Mouse (Mus musculus): Measurements from ENCODE around the gene March5.
"Not testable (repeated sequence)": the region's sequence is repeated elsewhere in the genome, so short reads cannot be mapped to it uniquely, and the experiment has no call there.

The March5 gene

DNA sequence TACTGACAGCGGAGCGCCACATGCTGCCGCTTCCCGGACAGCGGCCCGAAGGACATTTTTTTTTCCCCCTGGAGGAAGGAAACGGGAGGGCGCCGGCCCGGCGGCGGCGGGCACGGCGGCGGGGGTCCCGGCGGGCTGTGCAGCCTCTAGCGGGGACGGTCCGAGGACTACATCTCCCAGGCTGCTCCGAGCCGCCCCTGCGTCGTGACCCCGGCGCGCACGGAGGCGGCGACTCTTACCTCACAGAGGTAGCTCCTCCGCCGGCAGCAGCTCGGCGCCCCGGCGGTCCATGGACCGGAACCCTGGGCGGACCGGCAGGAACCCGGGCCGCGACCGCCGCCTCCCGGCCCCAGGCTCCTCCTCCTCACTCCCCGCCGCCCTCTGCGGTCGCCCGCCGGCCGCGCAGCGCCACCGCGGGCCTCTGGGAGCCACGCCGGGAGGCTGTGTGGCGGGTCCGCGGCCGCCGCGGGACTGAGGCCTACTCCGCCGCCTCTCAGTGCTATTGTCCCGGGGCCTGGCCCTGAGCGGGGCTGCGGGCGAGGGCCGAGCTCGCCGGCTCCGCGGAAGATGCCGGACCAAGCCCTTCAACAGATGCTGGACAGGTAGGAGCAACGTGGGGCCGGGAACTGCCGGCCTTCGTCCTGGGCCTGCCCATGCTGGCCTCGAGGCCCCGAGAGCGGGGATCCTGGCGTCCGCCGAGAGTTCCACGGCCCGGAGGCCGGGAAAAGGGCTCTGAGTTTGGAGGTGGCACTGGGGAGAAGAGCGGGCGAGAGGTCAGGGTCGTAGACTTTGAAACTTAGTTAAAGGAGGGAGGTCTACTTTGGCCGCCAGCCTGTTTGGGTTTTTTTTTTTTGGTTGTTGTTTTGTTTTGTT, at the start of gene March5:
March5 (plus strand) TSS at position 241 of the 873 bp plus-strand sequence.
- peak; percentile 91 for DNase-seq

DNA sequence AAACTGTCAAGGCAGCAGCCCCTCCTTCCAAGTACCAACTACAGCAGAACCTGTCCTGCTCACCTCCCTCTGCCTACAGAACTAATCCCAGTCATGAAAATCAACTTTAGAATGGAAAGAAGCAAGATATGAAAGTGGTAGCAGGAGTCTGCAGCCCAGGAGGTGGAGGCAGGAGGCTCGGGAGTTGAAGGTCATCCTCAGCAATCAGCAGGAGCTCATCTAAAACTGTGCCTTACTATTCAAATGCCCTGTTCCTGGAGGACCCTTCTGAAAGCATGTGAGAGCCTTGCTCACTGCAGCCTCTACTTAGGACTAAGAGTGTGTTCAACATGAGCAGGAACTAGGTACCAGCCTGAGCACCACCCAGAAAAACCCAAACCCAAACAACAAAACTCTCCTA, 35.2 kb upstream of the March5 start:
- DNase-seq, result no peak

DNA sequence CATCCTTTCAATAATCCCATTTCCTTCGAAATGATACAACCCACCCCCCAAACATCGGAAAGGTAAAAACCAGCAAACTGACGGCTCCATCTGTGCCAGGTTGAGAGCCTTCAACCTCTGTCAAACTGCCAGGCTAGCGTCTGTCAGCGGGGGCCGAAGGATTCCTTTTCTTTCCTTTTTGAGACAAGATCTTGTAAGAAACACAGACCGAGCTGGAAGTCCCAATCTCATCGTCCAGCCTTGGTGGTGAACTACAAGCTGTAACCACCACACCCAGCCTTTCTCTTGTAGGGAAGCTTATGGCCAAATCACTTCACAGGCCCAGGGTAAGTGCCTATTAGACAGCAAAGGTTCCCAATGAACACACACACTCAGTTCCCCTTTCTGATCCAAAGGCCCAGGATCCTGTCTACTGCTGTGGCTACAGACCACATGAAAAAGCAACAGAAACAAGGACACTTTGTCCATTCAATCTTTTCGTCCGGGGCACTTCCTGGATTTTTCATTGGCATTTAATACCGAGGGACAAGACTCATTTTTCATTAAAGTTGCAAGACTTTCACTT, 34.7 kb upstream of the March5 start:
- no peak for DNase-seq

DNA sequence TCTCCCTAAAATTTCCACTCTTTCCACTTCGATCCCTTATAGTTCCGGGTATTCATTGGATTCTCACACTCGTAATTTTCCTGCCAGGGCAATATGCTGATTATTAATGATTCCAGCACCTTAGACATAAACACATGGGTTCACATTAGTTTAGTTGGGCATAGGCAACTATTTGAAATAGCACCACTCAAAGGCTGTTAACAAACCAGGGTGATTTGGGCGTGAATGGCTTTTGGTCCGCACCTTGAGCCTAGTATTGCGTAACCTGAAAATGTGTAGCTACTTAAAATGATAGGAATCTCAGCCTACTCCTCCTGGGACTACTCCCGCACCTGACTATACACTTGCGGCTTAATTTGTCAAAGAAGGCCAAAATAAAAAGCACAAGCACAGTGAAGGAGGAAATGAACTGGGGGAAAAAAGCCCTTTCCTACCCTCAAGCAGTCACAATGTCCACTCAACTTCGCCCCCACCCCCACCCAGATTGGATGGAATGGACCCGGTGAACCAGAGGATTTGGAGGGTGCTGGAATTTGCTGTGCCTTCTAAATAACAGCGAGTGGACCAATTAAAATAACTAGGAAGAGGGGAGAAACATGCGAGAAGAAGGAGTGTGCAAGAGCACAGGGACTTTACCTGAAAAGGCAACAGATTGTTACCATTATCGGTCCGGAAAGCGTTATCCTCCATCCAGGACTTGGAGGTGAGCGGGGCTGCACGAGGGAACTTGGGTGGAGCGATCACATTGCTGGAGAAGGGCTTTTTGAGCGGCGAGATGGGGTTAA, 33.8 kb upstream of the March5 start:
- no peak for DNase-seq

DNA sequence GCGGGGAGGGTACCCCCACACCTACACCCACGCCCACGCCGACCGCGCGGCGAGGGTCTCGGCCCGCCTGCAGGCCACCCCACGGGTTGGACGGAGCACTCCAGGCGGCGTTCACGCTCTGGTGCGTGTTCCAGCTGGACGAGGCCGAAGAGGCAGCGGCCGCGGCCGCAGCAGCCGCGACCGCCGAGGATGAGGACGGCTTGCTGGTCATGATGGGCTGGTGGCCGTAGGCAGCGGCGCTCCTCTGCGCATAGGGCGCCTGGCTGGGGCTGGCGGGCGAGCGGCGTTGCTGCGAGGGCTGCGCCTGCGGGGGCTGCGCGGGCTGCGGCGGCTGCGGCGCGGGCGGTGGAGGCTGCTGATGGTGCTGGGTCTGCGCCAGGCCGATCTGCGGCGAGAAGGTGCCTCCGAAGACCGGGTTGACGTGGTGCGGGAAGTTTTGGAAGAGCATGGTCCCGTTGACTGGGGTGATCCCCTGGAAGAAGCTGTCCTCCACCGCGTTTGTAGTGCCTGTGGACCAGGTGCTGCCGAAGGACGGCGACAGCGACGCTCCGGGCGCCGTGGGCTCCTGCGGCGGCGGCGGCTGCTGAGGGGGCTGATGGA, 33.1 kb upstream of the March5 start:
- DNase-seq, result peak; percentile 54

DNA sequence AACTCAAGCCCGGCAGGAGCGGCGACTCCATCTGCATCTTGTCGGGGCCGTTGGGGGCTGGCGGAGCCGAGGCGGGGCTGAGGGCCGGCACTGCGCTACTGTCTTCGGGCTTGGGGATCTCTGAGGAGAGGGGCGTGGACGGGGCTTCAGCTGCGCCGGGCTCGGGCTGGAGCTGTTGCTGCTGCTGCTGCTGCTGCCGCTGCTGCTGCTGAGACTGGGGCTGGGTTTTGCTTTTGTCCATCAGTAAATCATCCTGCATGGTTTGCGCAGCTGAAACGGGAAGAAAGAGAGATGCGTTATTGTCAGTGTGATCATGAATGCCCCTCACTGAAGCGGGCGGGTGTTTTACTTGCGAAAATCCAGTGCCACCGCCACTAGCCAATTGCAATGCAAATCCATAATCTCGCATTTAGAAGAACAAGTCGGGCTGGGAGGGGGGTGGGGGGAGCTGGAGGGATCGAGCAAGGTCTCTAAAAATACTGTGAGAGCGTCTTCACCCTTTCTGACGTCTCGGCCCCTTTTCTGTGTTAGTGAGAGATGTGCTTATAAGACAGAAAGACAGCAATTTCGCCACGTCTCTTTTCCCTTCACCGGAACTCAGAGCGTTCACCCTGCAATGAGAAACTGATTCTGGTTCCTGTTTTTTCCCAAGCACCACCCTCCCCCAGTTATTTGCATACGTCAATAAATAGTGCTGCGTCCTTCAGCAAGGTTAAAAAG, 32.5 kb upstream of the March5 start:
- peak; percentile 71 for DNase-seq

DNA sequence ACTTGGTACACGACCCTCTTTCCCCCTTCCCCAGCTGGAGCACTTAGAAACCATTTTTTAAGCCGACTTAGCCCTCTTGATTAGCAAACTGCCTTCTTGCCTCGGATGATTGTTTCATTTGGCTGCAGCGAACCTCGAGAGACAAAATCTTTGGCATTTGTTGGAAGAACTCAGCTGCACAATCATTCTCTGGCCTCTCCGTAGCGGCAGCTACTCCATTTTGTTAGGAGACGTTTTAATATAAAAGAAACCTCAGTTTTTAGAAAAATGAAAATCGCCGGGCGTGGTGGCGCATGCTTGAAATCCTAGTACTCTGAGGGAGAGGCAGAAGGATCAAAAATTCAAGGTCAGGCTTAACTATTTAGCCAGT, 31.9 kb upstream of the March5 start:
- peak; percentile 20 for DNase-seq

DNA sequence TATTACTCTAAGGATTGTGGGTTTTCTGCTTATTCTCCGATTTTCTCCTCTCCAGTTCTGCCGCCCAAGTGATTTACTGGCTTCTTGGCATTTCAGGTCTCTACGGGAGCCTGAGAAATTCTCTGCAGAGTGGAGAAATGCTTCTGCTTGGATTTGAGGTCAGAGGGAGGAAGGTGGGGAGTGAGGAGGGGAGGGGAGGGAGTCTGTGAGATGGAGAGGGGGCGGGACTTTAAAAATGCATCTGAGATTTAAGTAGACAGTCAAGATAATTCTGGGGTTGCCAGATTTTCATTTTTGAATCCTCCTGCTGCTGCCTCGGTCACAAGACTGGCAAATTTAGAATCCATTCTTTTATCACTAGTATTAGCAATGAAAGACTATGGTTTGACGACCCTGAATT, 31.4 kb upstream of the March5 start:
- no peak for DNase-seq

DNA sequence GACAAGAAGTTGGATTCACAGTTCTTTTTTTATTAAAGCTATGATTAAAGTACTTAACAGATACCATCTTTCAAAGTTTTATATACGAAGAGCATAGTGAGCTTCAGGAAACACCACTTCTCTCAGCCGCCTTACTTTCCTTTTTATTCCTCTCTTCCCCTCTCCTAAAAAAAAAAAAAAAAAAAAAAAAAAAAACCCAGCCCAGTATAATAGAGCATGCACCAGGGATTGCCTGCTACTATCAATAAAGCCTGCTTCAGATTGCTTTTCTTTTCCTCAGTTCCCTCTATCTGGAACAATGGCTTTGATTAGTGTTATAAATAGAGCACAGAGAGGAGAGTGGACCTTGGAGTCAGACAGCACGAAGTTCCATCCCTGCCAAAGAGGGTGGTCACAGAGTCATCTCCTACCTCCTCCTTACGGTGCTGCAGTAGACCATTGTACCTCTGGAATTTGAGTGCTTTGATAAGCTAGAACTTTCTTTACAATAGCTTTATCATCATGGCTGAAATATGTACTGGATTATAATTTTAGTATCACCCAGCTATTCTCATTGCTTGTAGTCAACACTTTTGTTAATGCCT, 30.4 kb upstream of the March5 start:
- no peak for DNase-seq

DNA sequence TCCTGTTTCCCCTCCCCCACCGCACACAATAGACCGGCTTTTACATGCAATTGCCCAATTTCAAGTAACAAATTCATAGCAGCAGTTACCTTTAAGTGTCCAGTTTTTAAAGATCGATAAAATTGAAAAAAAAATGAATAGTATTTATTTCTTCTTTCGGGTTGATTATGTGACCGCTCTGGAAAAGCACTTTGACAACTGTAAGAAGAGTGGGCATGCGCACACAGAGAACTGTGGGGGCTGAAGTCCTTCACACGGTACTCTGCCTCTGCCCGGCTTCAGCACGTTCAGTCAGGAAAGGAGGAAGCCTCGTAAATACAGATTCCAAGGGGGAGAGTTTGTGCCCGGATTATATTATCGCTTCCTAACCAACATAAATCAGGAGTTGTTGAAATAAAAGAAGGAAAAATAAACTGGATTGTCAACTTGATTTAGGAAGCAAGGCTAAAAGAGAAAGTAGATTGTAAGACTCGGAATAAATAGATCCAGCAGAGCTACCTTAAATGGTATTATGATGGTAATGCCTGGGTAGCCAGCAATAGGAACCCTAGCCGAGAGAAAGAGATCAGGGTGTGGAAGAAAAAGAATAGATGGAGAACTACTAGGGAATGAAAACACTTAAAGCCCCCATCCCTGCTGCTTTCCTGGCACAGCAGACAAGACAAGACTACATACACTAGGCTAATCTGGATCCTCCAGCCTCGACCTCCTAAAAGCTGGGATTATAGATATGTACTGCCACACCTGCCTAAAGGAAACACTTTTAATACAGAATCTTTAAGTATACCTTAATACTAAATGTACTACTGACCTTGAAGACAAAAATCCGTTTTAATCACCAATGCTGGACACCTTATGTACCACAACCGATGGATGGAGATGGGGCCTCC, 29.3 kb upstream of the March5 start:
- DNase-seq, result peak; percentile 59

DNA sequence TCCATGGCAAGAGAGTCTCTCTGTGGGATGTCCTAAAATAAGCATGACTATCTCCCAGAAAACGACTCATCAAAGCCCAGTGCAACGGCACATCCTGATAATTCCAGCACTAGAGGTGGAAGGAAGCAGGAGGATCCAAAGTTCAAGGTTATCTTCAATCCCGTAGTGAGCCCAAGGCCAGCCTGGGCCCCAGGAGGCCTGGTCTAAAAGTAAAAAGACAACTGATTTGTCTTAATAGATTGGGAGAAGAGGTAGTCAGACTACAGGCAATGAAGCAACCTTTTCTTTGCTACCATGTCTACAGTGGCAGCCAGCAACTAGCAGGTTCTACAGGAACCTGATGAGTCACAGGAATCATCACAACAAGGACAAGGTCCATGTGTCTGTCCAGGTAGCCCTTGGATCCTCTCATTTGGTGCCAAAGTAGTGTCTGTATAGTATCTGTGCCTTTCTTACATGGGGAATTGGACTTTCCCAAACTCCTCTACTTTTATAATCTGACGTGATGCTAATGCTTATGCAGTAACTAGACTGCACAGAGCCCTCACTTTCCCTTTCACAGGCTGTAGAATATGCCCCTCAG, 18.9 kb upstream of the March5 start:
- DNase-seq, result no peak

DNA sequence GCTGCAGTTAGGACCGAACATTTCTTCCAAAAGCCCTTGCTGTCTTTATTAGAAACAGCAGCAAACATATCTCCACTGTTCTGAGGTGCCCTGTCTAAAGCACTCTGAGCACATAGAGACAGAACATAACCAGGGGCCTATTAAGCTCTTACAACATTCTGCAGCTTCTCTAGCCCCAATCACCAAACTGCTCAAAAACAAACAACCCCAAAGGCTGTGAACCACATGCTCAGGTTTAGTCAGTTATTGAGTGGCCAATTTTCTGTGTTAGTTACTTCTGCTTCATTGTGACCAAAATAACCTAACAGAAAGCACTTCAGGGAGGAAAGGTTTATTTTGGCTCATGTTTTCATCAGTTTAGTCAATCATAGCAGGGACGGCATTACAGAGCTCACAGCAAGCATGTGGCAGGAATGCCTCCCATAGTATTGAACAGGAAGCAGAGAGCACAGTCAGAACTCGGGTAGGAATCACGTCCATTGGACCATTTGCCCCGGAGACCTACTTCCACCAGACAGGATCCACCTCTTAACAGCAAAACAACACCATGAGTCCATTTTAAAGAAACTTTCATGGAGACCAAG, 14.8 kb upstream of the March5 start:
- no peak for DNase-seq

DNA sequence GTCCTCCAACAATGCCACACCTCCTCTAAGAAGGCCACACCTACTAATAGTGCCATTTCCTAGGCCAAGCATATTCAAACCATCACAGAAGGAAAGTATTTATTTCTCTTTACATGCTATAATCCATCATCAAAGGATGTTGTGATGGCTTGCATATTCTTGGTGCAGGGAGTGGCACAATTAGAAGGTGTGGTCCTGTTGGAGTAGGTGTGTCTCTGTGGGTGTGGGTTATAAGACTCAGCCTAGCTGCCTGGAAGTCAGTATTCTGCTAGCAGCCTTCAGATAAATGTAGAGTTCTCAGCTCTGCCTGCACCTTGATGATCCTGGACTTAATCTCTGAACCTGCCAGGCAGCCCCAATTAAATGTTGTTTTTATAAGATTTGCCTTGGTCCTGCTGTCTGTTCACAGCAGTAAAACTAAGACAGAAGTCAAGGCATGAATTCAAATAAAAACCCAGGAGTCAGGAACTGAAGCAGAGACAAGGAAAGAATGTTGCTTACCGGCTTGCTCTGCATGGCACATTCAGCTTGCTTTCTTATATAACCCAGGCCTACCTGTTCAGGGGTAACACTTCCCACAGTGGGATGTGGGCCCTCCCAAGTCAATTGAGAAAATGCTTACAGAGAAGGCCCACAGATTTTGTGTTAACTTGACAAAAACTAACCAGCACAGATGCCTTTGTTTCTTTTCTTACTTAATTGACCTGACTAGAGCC, 9.0 kb upstream of the March5 start:
- no peak for DNase-seq

DNA sequence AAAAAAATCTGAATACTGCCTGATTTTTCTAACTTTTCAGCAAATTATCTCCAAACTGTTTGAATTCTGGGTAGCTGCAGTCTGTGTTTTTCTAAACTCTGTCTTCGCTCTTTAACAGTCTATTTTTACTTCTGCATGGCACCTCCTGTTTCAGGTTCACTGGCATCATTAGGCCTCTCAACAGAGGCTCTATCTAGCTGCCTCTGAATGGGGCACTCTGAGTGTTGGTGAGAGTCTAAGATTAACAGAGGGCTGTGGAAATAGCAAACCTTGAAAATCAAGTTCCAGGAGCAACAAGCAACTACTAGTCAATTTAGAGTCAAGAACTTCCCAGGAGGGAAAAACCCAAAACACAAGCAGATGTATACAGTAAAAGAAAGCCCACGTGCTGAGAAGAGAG, 7.5 kb upstream of the March5 start:
- no peak for DNase-seq

DNA sequence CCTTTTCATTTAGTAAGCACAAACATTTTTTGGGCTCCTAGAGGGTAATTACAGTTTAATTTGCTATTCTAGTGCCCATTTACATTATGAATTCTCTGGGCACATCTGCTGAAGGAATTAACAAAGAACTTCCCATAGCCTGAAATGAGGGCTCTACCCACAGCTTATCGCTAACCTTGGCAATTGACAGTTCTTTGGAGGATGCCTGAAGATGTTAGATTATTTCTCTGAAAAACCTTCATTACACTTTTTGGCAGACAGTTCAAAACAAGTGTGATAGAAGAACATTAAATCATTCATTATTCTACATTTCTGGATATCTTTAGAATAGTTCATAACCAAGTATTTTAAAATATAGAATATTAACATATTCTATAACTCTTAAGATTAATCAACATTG, 4.0 kb upstream of the March5 start:
- DNase-seq, result no peak

DNA sequence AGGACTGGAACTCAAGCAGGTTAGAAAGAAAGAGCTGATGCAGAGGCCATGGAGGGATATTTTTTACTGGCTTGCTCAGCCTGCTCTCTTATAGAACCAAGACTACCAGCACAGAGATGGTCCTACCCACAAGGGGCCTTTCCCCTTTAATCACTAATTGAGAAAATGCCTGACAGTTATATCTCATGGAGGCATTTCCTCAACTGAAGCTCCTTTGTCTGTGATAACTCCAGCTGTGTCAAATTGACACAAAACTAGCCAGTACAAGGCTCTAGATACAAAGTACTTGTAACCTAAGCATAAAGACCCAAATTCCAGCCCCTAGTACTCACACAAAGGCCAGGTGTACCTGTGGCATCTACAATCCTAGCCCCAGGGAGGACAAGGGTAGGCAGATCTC, 2.2 kb upstream of the March5 start:
- not testable (repeated sequence) for DNase-seq

DNA sequence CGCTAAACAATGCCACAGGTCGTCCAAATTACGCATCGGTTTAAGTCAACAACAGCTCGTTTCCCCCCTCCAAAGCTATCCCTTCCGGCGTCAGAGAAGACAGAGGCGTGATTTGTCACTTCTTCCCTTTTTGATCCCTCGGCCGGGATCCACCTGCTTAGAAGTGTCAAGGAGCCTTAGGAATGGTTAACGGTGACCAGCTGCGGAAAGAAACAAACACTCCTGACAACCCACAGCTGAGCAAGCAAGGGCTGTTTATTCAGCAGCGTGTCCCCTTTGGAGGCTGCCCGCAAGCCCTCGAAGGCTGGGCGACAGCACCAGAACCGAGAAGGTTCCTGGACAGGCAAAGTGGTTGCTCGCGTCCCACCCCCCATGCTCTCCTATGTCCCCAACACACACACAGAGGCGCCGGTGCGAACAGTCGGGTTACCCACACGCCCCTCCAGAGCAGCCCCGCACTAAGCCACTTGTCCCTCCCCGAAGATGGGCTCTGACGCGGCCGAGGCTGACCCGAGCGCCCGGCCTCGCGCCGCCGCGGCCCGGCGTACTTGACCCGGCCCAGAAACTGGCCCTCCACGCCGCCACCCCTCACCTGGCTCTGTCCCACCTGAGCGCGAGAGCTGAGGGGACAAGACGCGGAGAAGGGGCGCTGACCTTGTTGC, 571 bp upstream of the March5 start:
- peak; percentile 16 for DNase-seq

DNA sequence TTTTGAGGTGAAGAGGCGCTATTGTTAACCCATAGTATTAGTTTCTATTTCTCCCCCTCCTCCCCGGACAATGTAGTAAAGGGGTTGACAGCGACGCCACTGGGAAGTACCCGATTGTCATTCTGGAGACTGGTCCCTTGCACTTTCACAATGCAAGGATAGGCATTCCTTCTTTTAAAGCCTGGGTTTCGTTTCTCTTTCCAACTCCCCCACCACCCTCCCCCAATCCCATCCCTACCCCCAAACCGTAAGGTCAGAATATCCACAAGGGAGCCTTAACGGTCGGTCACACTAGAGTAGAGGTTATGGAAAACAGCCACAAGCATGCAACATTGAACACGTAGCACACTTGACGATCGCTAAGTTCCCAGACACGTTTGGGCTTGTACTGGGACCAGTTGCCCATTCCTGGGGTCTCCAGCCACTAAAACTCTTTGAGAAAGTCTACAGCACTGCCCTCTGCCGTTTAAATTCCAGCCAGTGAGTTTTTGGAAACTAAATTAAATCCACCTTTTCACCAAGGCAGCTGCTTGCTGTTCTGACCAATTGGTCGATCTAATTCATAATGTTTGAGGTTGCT, 923 bp downstream of the March5 start, which contains the start of gene Cpeb3:
Cpeb3 (minus strand) TSS at position 426 of the 580 bp plus-strand sequence.
- DNase-seq, result no peak

DNA sequence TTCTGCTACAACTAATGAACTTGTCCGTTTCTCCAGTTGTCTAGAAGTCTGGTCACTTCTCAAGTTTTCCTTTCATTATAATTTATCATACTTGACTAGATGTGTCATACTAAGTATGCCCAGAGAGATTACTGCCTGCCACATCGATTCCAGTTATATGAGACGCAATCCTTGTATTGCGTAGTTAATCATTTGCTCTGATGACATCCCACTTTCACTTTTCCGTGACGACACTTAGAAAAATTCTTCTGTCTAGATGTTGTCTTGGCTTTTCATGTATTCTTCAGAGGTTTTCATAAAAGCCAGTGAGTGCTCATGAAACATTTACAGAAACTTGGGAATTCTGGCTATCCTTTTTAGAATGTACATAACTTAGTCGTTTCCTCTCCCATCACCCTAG, 1.6 kb downstream of the March5 start:
- no peak for DNase-seq
